Mouse (Mus musculus) stomach, embryonic 14.5 days (tissue): ENCODE measurements around the gene Aldh1b1. TPM values are rescaled to one million over a fixed set of nuclear protein-coding genes. Genes with fewer than 3 reads are reported as not detected.

ENCODE experiments used
- ATAC-seq: fragments of 200-750 bp; cut with Nextera tagmentation; 2 replicates; pipeline ENCODE4 v1.8.0; 2017; ENCODE audit warnings: low read depth, moderate TSS enrichment; ENCODE audit not compliant: insufficient number of reproducible peaks, insufficient read depth, low FRiP score
- H3K27ac ChIP-seq: fragments of 300-500 bp; sonication (generic); 2 replicates; pipeline ENCODE4 v1.5.1; 2014; ENCODE audit warnings: mild to moderate bottlenecking, low read length, moderate library complexity, mixed read lengths
- H3K27me3 ChIP-seq: fragments of 300-500 bp; sonication (generic); 2 replicates; pipeline ENCODE4 v1.6.1; 2014; ENCODE audit warnings: low read length, control low read depth, mixed read lengths; ENCODE audit not compliant: control insufficient read depth, insufficient read depth
- H3K36me3 ChIP-seq: fragments of 300-500 bp; sonication (generic); 2 replicates; pipeline ENCODE4 v1.6.1; 2014; ENCODE audit warnings: mild to moderate bottlenecking, control low read depth, low read length, moderate library complexity, mixed read lengths; ENCODE audit not compliant: control insufficient read depth, insufficient read depth
- H3K4me1 ChIP-seq: fragments of 300-500 bp; sonication (generic); 2 replicates; pipeline ENCODE4 v1.6.1; 2014; ENCODE audit warnings: low read length, control low read depth, mixed read lengths; ENCODE audit not compliant: control insufficient read depth, insufficient read depth
- H3K4me2 ChIP-seq: fragments of 300-500 bp; sonication (generic); replicated peaks from 2 replicates; pipeline ENCODE4 v1.6.1; 2014; ENCODE audit warnings: low read depth, low read length, control low read depth
- H3K4me3 ChIP-seq: fragments of 300-500 bp; sonication (generic); 2 replicates; pipeline ENCODE4 v1.5.1; 2014; ENCODE audit warnings: low read depth, low read length, control low read depth
- H3K9ac ChIP-seq: fragments of 300-500 bp; sonication (generic); replicated peaks from 2 replicates; pipeline ENCODE4 v1.6.1; 2014; ENCODE audit warnings: low read depth, mild to moderate bottlenecking, control low read depth, low read length, moderate library complexity, mixed read lengths
- H3K9me3 ChIP-seq: fragments of 300-500 bp; sonication (generic); 2 replicates; pipeline ENCODE4 v1.6.1; 2016; ENCODE audit warnings: low read depth, low read length, control low read depth; ENCODE audit not compliant: control insufficient read depth
- WGBS: fragments of 180-500 bp; shearing (Covaris S2); extraction: QIAGEN DNeasy Blood & Tissue Kit; methylation state at CpG from one replicate; pipeline ENCODE4 v1.1.7; 2014; 5-methylcytosine and 5-hydroxymethylcytosine counted together
- polyA plus RNA-seq: library from polyadenylated mRNA; unstranded; fragments of >200 nt; fragmentation: Nextera tagmentation; extraction: Ambion mirVana; gene quantifications from 2 replicates; pipeline ENCODE4 v1.2.1, GENCODE M21; 2014

Aldh1b1 gene
- polyA plus RNA-seq, 1 experiment from 2014 or later = 5.0 TPM

DNA sequence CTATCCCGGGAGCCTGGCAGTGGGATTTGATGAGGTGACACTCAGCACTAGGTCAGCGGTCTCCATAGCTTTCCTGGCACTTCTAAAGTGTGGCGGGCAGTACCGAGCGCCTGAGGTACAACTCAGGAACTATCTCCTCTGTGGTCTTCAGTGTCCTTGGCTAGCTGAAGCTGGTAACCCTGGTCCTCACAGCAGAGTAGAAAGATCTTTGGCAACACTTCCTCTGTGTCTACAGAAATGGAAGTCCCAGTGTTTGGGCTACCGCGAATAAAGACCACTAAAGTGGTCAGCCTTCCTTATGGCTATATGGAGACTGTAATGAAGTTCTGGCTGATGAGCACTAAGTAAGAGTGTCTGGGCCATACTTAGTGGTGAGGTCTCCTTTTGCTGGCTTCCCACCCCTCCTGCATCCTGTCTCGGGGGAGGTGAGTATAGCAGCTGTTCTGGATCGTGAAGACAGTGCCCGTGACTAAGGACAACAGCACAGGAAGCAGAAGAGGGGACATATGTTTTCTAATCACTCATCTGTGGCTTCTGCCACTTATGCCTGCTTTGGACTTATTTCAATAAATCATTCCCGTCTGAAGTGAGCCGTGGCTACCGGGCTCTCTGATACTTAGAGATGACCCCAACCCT, 10.3 kb upstream of the Aldh1b1 start:
- H3K9me3 ChIP-seq = no peaks in the 10 kb centered on the region
- H3K27me3 ChIP-seq = no peaks in the 10 kb centered on the region
- H3K9ac ChIP-seq = no peak overlapping the region
- no peaks in the 10 kb centered on the region for H3K36me3 ChIP-seq
- H3K27ac ChIP-seq = no peak overlapping the region; the same call in 1 of the 2 replicates
- WGBS = 71% methylated on average over 13 of the region's 13 CpGs
- ATAC-seq = no peak
- H3K4me2 ChIP-seq = no peak overlapping the region
- H3K4me1 ChIP-seq = peaks cover 4% of the 10 kb centered on the region; the same call in 1 of the 2 replicates
- H3K4me3 ChIP-seq = no peak overlapping the region

DNA sequence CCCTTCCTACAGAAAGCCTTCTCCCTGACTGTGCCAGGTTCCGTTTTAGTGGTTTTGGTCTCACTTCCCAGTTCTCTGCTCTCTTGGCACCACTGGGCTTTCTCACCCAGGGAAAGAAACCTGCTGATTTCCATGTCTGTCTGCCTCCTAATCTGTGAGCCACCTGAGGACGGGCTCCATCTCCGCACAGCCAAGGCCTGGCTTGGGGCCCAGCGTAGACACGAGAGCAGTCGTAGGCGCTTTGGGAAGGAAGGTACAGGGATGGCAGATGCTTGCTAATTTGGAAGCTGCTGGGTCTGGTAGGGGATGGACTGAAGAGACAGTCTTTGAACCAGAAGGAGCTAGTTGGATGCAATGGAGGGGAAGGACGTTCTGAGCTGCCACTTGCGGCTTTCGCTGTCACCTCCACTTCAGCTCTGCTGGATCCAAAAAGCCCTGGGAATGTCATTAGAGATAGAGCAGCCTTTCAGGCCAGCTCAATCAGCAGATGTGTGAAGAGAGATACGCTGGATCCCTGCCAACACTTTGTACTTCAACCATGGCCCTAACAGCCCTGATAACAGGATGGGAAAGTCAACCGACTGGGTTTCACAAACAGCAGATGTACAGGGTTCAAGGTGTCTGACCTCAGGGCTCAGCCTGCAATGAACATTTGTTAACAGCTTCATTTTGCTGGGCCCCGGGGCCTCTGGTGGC, 9.4 kb upstream of the Aldh1b1 start:
- no peak overlapping the region for H3K9ac ChIP-seq
- H3K27ac ChIP-seq = no peak overlapping the region; the same call in 1 of the 2 replicates
- no peak overlapping the region for H3K4me3 ChIP-seq
- H3K27me3 ChIP-seq = no peaks in the 10 kb centered on the region
- no peaks in the 10 kb centered on the region for H3K36me3 ChIP-seq
- H3K4me1 ChIP-seq = peaks cover 4% of the 10 kb centered on the region; the same call in 1 of the 2 replicates
- no peak overlapping the region for H3K4me2 ChIP-seq
- 61% methylated on average over 13 of the region's 13 CpGs for WGBS
- ATAC-seq = 0 out of 2 replicates have a peak, but pooled peaks have one; percentile 25
- no peaks in the 10 kb centered on the region for H3K9me3 ChIP-seq

DNA sequence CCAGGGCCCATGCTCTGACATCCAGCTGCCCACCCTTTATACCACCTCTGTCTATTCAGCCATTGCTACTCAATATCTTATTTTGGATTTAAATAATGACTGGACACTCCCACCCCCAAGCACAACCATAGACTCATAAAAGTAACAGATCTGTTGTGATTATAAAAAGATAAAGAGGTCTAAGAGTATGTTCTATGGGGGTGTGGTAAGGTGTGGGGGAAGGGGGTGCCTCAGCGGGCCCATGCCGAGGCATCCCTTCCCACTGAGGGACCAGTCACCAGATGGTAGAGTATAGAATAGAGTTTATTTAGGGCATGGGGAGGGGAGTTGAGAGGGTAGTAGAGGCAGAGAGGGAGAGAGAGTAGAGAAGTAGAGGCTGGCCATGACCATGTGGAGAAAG, 8.8 kb upstream of the Aldh1b1 start:
- WGBS = 70% methylated on average over 2 of the region's 2 CpGs
- Histone ChIP-seq H3K9me3 (no peaks in the 10 kb centered on the region), H3K9ac (no peak overlapping the region), H3K36me3 (no peaks in the 10 kb centered on the region), H3K27ac (no peak overlapping the region), H3K27me3 (no peaks in the 10 kb centered on the region), H3K4me2 (no peak overlapping the region), H3K4me1 (peaks cover 4% of the 10 kb centered on the region; the same call in 1 of the 2 replicates), H3K4me3 (no peak overlapping the region)
- ATAC-seq = no peak

DNA sequence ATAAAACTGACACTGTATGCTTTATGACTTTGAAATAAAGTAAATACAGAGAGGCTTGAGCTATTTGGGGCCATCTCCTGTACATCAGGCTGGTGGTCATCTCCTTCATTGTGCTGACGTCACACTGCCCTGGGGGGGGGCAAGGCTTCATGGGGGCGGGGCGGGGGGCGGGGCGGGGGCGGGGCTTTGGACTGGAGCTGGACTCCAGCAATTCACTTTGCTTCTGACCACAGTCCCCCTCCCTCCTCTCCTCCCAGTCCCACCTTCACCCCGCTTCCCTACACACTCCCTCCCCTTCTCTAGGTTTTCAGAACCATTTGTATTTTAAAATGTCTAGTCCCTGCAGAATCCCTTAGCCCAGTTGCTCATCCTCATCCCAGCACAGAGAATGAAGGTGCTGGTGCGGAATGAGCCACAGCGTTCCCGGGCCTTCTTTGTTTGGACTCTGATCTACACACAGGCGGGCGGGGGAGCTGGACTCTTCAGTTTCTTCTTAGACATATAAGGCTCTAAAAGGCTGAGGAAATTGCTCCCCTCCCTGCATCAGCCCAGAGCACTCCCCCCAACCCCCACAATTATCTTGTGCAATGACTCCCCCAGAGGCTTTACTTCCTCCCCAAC, 3.5 kb upstream of the Aldh1b1 start:
- Histone ChIP-seq H3K4me1 (peaks cover 15% of the 10 kb centered on the region; the same call in 1 of the 2 replicates), H3K27me3 (no peaks in the 10 kb centered on the region), H3K4me3 (peak overlapping the region; percentile 10), H3K36me3 (no peaks in the 10 kb centered on the region), H3K4me2 (peak overlapping the region; percentile 39), H3K9ac (no peak overlapping the region), H3K27ac (peak overlapping the region; percentile 72), H3K9me3 (no peaks in the 10 kb centered on the region)
- WGBS = 4% methylated on average over 12 of the region's 12 CpGs
- ATAC-seq = peak; percentile 64

DNA sequence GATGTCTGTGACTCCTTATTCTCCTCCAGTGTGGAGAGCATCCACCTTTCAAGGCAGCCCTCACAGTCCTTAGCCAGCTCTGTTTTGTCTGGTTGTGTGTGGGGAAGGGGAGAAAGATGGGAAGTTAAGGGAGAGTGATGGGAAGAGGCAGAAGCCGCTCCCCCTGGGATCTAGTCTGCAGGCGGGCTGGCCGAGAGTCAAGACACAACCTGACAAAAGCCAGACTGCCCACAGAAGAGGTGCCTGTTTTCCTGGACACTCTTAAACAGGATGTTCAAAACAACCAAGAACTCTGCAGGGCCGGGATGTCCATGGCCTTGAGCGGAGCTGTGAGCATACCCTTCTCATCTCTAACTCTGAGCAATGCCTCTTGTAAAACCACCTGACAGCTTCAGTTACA, 2.1 kb upstream of the Aldh1b1 start:
- peaks cover 15% of the 10 kb centered on the region; the same call in 1 of the 2 replicates for H3K4me1 ChIP-seq
- H3K4me3 ChIP-seq = no peak overlapping the region
- WGBS = 45% methylated on average over 5 of the region's 5 CpGs
- H3K9ac ChIP-seq = no peak overlapping the region
- no peaks in the 10 kb centered on the region for H3K27me3 ChIP-seq
- no peaks in the 10 kb centered on the region for H3K36me3 ChIP-seq
- no peak for ATAC-seq
- no peak overlapping the region for H3K4me2 ChIP-seq
- no peaks in the 10 kb centered on the region for H3K9me3 ChIP-seq
- peak overlapping the region; percentile 76; the same call in 1 of the 2 replicates for H3K27ac ChIP-seq

DNA sequence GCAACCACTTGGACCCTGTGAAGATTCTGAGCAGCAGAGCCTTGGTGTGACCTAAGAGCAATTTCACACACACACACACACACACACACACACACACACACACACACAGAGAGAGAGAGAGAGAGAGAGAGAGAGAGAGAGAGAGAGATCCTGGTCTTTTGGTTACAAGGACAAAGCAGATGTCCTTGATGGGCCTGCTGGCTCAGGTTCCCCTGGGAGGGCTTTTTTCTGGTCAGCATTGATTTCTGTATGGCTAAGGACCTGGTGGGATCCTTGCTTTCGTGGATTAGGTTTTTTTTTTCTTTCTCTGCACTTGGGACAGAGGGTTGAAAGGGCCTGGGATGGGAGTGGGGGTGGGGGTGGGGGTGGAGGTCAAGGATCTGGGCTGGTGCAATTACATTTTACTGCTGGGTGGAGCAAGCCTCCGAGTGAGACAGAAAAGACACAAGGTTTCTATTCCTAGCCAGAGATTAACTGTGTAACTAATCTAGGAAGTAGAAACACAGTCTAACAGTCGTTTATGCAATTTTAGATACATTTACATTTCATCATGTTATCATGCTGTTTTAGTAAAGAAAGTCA, 1.2 kb downstream of the Aldh1b1 start:
- no peak overlapping the region for H3K27ac ChIP-seq
- H3K4me2 ChIP-seq = peak overlapping the region; percentile 41; the same call in 1 of the 2 replicates
- no peak overlapping the region for H3K9ac ChIP-seq
- H3K36me3 ChIP-seq = peaks cover 3% of the 10 kb centered on the region; the same call in 1 of the 2 replicates
- WGBS = 34% methylated on average over 3 of the region's 3 CpGs
- ATAC-seq = no peak
- H3K27me3 ChIP-seq = no peaks in the 10 kb centered on the region
- peaks cover 15% of the 10 kb centered on the region; the same call in 1 of the 2 replicates for H3K4me1 ChIP-seq
- no peaks in the 10 kb centered on the region for H3K9me3 ChIP-seq
- H3K4me3 ChIP-seq = no peak overlapping the region

DNA sequence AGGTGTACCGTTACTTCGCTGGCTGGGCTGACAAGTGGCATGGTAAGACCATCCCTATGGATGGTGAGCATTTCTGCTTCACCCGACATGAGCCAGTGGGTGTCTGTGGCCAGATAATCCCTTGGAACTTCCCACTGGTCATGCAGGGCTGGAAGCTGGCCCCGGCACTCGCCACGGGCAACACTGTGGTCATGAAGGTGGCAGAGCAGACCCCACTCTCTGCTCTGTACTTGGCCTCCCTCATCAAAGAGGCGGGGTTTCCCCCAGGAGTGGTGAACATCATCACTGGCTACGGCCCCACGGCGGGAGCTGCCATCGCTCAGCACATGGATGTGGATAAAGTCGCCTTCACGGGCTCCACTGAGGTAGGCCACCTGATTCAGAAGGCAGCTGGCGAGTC, 4.1 kb downstream of the Aldh1b1 start:
- H3K27ac ChIP-seq = no peak overlapping the region
- no peaks in the 10 kb centered on the region for H3K9me3 ChIP-seq
- no peak overlapping the region for H3K4me3 ChIP-seq
- WGBS = 94% methylated on average over 14 of the region's 14 CpGs
- H3K4me2 ChIP-seq = no peak overlapping the region
- H3K4me1 ChIP-seq = 0 out of 2 replicates have a peak, but pooled peaks cover 10% of the 10 kb centered on the region
- no peak for ATAC-seq
- H3K27me3 ChIP-seq = no peaks in the 10 kb centered on the region
- H3K36me3 ChIP-seq = peaks cover 3% of the 10 kb centered on the region; the same call in 1 of the 2 replicates
- no peak overlapping the region for H3K9ac ChIP-seq

DNA sequence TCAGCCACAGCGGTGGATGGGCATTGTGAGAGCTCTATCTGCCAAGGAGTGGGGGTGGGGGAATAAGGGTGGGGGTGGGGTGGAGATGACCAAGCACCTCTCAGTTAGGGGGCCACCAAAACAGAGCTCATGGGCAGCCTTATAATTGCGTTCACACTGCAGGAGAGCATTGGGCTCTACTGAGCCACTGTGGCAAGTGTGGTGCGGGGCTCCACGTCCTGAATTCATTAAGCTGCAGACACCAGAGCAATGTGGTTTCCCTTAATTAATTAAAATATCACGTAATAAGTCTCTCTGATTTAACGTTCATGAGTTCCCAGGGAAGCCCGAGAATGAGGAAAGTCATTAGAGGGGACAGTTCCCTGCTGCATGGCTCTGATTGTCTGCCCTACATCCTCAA, 9.2 kb downstream of the Aldh1b1 start:
- Histone ChIP-seq H3K9ac (no peak overlapping the region), H3K27ac (no peak overlapping the region), H3K27me3 (no peaks in the 10 kb centered on the region), H3K9me3 (no peaks in the 10 kb centered on the region), H3K36me3 (no peaks in the 10 kb centered on the region), H3K4me3 (no peak overlapping the region), H3K4me2 (no peak overlapping the region), H3K4me1 (no peaks in the 10 kb centered on the region)
- ATAC-seq = no peak
- WGBS = 59% methylated on average over 7 of the region's 7 CpGs
